Mouse (Mus musculus) left cerebral cortex, postnatal 14 days (tissue): Measurements from ENCODE around the gene Sik2. TPM values are rescaled to one million over a fixed set of nuclear protein-coding genes. Genes with fewer than 3 reads are reported as not detected.
A peak's percentile ranks its signal among the peaks of the same experiment; 100 is the strongest.

ENCODE experiments used
- DNase-seq, 2 experiments: peaks; one replicate each; pipeline ENCODE4 v3.0.0; 2021 to 2022; ENCODE audit warnings: low spot score in 2 of 2, mixed read lengths in 1 of 2
- intact Hi-C: fragments of 180-260 bp; cut with DNase I; formaldehyde crosslinking; loops from one replicate; pipeline ENCODE4 v1.15.1; 2025
- total RNA-seq, 2 experiments: library from RNA; stranded (reverse); gene quantifications; 2 replicates each; pipeline ENCODE4 v1.2.3; 2021

Gene Sik2
- total RNA-seq, 2 experiments from 2014 or later = 49.0 to 54.6 TPM

DNA sequence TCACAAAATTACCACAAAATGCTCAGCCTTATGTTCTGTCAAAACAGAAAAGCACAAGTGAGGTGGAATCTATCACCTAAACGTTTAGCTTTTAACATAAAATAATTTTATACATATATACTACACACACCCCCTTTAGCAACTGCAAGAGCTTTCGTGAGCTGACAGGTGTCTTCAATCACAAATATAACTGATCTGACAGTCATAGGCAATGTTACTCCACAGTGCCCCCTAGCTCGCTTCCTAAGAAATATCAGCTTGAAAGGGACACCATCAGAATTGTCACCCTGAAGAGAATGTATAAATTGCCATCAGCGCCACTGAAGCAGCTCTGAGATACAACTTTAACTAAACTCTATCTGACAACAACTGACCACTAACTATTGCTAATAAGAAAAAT is 2.0 kb downstream of the Sik2 start:
- intact Hi-C loops = no loop called here
- peak; percentile 38 to 55 for DNase-seq

DNA sequence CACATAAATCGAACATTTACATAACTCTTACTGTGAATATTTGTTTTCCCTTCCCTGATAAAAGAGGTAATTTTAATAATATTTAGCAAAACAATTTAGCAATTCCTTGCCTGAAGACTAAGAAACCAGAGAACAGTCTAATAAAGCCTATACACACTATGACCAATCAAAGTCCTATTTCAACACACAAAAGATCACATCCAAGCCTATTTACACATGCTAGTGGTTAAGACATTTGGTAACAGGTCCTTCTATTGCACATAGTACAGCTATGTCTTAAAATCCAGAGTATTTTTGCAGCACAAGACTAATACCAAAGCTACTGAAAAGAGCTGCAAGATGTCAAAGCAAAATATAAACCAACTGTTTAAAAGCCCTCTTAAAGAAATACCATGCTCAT is 4.8 kb downstream of the Sik2 start:
- no peak for DNase-seq
- intact Hi-C loops = no loop called here

DNA sequence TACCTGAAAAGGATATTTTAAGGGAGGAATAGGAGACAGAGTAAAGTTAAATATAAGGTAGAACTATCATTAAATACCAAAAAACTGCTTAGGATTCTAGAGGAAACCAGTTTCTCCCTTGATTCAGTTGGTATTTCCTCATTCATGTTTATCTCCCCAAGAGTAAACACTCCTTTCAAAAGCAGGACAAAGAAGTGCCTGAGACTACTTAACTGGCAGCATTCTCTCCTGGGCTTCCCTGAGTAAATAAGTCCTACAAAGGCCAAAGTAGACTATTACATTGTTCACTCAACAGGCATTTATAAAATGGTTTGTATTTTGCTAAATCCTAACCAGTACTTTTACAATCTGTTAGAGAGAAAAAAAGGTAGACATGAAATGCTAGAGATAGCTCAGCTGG is 22.2 kb downstream of the Sik2 start:
- intact Hi-C loops = no loop called here
- no peak for DNase-seq

DNA sequence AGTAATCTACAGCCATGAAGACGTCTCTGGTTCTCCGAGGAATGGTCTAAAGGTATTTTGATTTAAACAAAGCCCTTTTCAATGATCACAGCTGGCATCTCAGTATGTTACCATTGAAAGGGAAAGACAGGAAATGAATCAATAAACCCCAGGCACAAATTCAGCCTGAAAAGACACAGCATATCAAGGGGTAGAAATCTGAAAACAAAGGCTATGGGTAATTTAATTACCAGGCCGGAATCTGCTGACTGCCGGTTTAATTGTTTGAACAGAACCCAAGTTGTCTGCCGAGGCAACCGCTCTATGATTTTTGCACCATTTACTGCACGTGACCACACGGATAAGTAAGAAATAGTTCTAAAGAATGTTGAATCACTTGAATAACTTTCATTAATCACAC is 22.8 kb downstream of the Sik2 start:
- DNase-seq = no peak
- intact Hi-C loops = no loop called here

DNA sequence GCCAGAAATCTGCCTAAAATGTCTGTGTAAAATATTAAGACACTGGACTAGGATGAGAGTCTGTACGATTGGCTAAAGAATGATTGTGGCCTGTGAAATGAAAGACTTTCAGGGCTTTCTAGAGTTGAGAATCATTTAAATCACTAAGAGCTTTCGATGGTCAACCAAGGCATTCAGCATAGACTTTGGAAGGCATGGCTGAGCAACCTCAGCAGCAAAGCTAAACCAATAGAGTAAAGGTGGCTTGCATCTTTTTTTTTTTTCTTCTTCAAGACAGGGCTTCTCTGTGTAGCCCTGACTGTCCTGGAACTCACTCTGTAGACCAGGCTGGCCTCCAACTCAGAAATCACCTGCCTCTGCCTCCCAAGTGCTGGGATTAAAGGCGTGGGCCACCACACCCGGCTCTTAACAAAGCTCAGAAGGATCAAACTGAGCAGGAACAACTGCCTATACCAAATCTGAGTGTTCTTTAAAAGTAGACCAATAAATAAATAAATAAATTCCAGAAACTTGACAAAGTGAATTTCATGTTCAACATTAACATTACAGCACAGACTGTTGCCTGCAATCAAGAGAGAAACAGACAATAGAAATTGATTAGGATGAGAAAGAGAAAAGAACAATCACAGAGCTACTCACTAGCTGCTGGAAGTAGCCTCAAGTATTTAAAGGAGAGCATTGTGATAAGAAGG is 27.2 kb downstream of the Sik2 start:
- intact Hi-C loops = no loop called here
- DNase-seq = no peak

DNA sequence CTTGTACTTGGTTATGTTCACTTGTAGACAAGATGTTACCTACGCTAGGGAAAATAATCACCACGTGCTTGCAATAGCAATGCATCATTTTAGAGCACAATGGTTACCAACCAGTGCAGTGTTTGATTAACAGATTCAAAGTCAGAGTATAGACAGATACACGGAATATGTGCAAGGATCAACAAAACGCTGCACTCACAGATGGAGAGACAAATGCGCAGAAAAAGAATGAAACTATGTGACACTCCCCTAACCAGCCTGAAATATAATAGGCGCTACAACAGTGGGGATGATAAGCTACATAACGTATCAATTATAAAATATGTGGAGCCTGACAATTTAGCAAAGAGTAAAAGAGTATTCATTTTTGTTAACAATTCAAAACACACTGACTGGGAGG is 34.2 kb downstream of the Sik2 start:
- intact Hi-C loops = no loop called here
- DNase-seq = no peak

DNA sequence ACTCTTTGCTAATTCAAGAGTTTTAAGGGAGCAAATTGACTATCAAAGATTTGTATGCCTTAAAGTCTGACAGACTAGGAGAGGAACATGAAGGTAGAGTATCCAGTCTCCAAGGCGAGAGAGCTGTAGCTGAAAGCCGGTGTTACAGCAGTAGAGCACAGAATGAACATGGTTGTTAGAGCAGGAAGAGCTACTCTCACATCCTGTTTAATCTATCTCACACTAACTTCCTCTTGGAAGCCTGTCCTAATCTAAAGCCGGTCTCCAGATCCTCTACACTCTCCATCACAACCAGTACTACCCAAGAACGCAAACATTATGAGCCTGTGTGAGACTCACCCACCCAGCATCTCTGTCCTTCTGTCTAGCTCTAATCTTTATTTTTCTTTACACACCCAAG is 38.5 kb downstream of the Sik2 start:
- DNase-seq = no peak
- intact Hi-C loops = no loop called here

DNA sequence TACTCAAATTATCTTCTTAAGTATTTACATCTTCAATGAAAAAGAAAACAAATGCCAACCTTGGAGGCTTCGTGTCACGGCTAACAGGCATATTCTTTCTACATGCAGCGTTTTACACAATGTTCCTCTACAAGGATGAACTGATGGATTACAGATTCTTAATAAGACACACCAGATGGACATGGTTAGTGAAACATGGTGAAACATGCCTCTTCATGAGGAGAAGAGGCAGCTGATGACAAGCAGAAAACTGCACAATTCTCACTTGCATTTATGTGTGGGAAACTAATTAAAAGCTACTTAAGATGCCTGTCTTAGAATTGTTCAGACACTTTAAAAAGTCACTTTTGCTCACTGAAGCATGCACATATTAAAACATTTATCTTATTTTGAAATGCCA is 39.6 kb downstream of the Sik2 start:
- no peak for DNase-seq
- intact Hi-C loops = no loop called here

DNA sequence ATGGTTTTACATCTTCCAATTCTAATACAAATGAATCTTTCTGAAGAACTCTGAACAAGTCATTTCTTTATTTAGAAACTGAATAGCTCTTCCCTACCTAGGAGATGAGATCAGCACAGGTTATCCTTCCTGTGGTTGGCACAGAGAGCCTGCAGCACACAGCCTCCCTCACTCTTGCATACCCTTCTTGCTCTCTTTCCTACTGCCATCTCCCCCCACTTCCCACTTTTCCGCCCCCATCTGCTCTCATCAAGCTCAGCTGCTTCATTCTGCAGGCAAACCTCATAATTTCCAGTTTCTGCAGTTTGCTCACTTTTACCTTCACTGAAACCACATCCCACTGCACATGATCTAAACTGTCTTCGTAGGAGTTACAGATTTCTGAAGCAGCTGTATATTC is 42.6 kb downstream of the Sik2 start:
- intact Hi-C loops = no loop called here
- DNase-seq = peak; percentile 23 to 38

DNA sequence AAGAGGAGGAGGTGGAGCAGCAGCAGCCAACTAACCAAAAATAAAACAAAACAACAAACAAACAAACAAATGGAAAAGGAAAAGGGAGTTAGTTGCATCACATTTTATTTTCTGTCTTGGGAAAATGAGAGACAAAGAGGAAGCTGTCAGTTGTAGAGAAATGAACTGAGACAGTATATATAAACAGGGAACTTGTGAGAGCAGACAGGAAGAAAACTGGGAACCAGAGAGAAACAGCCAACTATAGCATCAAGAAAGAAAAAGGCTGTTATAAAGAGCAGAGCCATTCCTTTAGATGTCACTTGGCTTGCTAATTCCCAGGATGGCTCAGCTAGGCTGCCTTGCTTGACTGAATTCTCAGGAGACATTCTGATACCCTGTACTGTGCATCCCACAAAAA is 43.5 kb downstream of the Sik2 start:
- intact Hi-C loops = no loop called here
- DNase-seq = no peak

DNA sequence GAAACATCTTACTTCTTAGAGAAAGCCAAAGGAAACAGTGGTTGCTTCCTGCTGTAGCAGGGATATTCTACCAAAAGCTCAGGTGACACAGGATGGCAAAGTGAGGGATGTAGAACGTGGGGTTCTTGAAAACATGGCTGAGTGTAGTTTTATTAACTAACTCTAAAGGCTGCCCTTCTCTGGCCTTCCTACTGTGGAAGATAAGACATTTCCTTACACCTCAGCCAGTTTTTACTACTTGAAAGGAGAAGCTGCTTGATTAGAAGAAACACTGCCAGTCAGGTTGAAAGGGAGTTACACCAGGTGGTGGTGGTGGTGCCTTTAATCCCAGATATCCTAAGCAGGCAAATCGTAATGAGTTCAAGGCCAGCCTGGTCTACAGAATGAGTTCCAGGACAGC is 44.0 kb downstream of the Sik2 start:
- intact Hi-C loops = no loop called here
- DNase-seq = no peak

DNA sequence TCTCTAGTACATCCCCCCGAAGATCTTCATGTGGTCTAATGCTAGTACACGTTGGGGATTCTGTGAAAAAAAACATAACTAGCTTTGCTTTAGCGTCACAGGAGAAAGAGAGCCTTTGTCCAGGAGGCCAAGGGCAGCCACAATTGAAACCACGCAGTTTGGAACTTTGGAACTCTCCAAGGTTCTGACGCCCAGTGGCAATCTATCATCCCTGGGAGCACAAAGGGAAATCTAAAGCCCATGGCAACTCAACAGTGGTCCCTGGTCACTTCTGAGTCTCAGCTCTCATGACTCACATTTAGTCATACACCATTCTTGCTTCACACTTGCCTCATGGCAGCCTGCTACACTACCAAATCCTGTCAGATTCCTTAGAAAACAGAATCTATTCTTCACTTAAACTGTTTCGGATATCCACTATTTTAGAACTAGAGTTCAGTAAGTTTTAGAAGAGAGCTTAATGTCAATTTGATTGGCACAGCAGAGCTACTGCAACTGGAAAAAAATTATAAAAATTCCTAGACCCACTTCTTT is 50.9 kb downstream of the Sik2 start:
- DNase-seq = no peak
- intact Hi-C loops = no loop called here

DNA sequence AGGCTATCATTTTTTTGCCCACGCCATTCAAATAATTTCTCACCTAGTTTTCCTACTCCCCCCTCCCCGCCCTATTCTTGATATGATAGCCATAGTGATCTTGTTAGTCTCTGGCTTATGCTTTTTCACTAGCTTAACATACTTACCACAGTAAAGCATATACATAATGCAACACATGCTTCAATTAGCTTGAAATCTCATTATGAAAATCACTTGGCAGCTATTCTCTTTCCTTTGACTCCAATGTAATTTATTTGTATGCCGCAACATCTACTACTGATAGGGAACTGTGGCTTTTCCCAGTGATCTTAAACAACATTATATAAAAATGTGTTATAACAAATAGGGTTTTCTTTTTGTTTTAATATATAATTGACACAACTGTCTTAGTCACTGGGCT is 53.7 kb downstream of the Sik2 start:
- intact Hi-C loops = no loop called here
- DNase-seq = no peak

DNA sequence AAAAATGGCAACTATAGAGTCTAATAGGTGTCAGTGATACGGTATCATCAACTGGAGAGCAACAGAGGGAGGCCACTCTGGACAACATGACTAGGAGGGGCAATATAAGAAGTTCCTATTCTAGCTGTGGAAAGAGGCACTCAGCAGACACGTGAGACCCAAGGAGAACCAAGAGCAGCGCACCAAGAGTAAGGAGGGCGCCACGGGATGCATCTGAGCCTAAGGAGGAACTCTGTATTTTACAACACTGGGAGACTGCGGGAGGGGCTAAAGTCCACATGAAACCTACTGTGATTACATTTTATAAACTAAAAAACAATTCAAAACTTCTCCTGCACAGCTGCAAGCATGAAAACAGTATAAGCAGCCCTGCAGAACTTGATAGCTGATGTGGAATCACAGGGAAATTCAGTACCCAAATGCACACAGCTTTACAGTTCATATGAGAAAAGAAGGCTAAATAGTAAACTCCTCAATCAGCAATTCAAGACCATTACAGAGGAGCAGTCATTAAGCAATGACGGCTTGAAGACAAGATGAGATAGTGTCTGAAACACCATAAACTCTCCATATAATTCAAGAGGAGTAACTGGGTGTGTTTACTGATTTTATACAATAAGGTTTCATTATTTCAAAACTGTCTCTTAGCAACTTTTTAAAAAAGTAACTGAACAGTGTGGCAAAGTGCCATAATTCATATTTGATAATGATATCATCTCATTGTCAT is 60.6 kb downstream of the Sik2 start:
- DNase-seq = no peak
- intact Hi-C loops = no loop called here

DNA sequence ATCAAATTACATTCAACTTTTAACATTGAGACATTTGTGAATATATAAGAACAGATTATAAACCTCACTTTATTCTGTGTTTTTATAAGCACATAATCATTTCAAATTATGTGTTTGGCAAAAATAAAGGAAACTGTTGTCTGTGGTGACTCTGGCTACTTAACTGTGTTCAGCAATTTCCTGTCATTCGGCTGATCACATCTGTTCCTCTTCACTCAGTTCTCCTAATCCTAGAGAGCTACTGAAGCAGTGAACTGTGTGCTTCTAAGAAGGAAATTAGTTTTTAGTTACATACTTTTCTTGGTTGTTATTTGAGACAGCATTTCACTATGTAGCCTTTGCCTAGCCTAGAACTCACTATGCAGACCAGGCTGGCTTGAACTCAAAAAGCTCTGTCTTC is 62.5 kb downstream of the Sik2 start:
- intact Hi-C loops = no loop called here
- DNase-seq = no peak

DNA sequence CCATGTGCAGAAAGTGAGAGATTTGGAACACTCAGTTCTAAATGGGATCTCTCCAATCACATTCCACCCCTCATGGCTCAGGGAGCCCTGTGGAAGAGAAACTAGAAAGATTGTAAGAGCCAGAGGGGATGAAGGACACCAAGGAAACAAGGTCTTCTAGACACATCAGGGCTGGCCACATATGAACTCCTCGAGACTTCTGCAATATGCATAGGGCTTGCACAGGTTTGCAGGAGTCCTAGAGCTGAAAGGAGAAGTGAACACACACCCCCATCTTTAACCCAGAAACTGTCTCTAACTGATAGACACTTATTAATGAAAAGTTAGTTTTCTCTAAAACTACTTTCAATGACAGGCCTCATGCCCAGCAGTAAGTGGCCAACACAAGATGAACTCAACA is 64.0 kb downstream of the Sik2 start:
- intact Hi-C loops = no loop called here
- no peak for DNase-seq

DNA sequence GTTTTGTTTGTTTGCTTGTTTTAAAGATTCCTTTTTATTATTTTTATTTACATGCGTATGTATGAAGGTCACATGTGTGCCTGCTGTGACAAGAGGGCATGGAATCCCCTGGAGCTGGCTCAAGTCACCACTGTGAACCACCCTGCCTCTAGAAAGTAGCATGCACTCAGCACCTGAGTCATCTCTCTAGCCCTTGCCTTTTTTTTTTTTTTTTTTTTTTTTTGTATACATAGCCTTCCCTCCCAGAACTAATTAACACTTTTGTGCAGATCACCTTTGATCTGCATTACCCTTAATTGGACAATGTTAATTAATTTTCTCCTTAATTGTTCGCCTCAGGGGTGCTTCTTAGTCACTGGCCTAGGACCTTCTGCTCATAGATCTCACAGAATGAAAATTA is 66.2 kb downstream of the Sik2 start:
- no peak for DNase-seq
- intact Hi-C loops = no loop called here

DNA sequence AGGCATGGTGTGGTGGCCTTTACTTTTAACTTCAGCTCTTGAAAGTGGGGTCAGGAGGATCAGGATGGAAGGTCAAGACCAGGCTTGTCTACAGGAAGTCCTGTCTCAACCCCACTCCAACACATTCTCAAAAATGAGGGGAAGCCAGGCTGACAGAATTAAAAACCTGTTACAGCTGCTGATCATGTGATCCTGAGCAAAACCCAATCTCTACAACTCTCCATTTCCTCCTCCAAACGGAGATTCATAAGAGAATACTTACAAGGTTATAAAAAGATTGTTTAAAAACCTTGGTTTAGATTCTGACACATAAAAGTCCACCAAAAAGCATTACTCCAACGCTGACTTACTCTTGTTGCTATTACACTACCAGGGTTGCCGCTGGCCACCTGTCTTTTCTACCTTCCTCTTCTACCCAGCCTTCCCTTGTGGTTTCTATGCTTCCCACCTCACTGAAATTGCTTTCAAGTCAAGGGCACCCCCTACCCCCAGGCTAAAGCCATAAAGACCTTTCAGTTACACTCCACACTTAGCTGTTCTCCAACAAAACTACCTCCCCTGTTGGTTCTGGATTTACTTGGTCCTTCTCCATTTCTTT is 67.0 kb downstream of the Sik2 start:
- intact Hi-C loops = no loop called here
- DNase-seq = no peak

DNA sequence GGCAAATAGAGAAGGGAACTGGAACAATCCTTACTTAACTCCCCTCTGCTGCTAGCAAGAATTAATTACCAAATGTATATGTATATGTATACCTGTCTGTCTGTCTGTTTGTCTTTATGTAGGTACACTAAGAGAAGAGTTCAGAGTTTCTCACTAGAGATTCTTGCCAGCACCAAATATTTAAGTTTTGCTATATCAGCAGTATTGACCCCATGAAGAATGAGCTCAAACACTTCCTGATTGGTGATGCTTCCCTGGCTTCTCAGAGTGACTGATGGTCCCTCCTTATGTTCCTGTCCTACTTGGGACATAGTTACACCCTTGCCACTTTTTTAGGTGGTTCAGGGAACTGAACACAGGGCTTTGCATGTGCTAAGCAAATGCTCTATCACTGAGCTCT is 78.9 kb downstream of the Sik2 start:
- intact Hi-C loops = no loop called here

DNA sequence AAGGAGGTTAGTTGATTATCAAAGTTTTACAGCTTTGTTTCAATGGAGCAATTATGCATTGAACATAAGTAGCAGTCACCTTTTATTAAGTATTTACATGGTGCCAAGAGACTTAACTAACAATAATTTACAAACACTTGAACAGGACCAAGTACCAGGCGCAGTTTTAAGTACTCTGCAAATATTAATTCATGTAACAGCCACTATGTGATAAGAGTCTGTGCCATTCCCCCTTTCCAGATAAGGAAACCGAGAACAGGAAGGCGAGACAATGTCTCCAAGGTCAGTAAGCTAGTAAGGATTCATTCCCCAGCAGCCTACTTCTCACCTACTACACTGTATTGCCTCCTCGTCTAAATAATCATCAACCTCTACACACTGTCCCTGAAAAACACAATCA is 83.1 kb downstream of the Sik2 start:
- intact Hi-C loops = no loop called here
- DNase-seq = no peak

More for the DNA sequence above, 78.9 kb downstream of the Sik2 start:
- DNase-seq = no peak

DNA sequence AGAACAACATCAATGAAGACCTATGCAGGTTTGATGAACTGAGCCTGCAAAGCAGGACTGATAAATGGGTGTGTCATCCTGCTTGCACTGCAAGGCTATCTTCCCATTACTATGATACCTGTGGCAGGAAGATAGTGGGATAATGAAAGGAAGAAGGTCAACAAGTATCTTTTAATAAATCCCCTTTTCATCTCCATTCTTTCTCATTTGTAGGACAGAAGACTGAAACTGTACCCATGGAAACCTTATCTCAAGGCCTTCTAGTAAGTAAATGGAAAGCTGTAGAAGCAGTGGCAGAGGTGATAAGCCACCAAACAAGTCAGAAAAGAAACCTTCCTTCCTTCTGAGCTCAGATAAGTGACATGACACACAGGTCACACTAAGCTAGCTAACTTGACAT is 84.4 kb downstream of the Sik2 start:
- intact Hi-C loops = no loop called here
- no peak for DNase-seq
